Mouse (Mus musculus): ENCODE measurements around the gene Gm10477.
"Not testable (repeated sequence)": the region's sequence is repeated elsewhere in the genome, so short reads cannot be mapped to it uniquely, and the experiment has no call there.

Gm10477 gene

GRCm38 (mm10) chrX:56524442-56524841 is at the start of gene Gm10477:
Gene Gm10477, plus strand, starts transcription at chrX:56524742.
- not testable (repeated sequence) for DNase-seq

- no peak for DNase-seq
Observed at GRCm38 (mm10) chrX:56477553-56477952, 47.0 kb upstream of the Gm10477 start.

GRCm38 (mm10) chrX:56481906-56482305 is 42.6 kb upstream of the Gm10477 start:
- no peak for DNase-seq

GRCm38 (mm10) chrX:56489758-56490157 is 34.8 kb upstream of the Gm10477 start:
- DNase-seq: peak; percentile 81

GRCm38 (mm10) chrX:56497241-56497640 is 27.3 kb upstream of the Gm10477 start:
- DNase-seq: no peak

- DNase-seq: peak; percentile 62 to 68
Observed at GRCm38 (mm10) chrX:56531266-56531665, 6.7 kb downstream of the Gm10477 start.

- peak; percentile 4 to 9 for DNase-seq
Observed at GRCm38 (mm10) chrX:56537162-56537561, 12.6 kb downstream of the Gm10477 start.

- no peak for DNase-seq
Observed at GRCm38 (mm10) chrX:56549506-56549905, 25.0 kb downstream of the Gm10477 start, which contains the start of gene Gm648. Gene Gm648, minus strand, starts transcription at chrX:56549606.

GRCm38 (mm10) chrX:56553584-56553983 is 29.0 kb downstream of the Gm10477 start:
- no peak for DNase-seq

- DNase-seq: peak; percentile 31 to 40
Observed at GRCm38 (mm10) chrX:56572465-56572864, 47.9 kb downstream of the Gm10477 start.

Data from B cell, adult 2 months (primary cell).